Mouse (Mus musculus) ES-E14 (cell line): ENCODE data around the gene Grcc10. TPM values are rescaled to one million over a fixed set of nuclear protein-coding genes. Genes with fewer than 3 reads are reported as not detected.

Source experiments
- DNase-seq: peaks from one replicate; pipeline ENCODE4 v3.0.0-alpha.2; 2013; ENCODE audit warnings: low read depth, low spot score
- H3K27ac ChIP-seq: 2 replicates; pipeline ENCODE4 v1.5.1; 2012; ENCODE audit warnings: low read depth, mild to moderate bottlenecking, low read length, moderate library complexity, mixed read lengths; ENCODE audit not compliant: poor library complexity, insufficient read depth, severe bottlenecking
- H3K36me3 ChIP-seq: 2 replicates; pipeline ENCODE4 v1.6.1; 2012; ENCODE audit warnings: mild to moderate bottlenecking, low read length, moderate library complexity, mixed read lengths; ENCODE audit not compliant: control insufficient read depth, poor library complexity, insufficient read depth, severe bottlenecking
- H3K4me1 ChIP-seq, 2 experiments: fragments of 150-350 bp in 1 of 2; sonication (generic) in 1 of 2; 2 replicates each; pipeline ENCODE4 v1.6.1; 2012; ENCODE audit warnings: low read length in 2 of 2, mild to moderate bottlenecking in 1 of 2, mixed read lengths in 1 of 2; ENCODE audit not compliant: control insufficient read depth in 2 of 2, insufficient read depth in 2 of 2, poor library complexity in 1 of 2
- H3K4me3 ChIP-seq, 2 experiments: fragments of 150-350 bp in 1 of 2; sonication (generic) in 1 of 2; 2 replicates each; pipeline ENCODE4 v1.5.1; 2012; ENCODE audit warnings: low read length in 2 of 2, low read depth in 1 of 2, mild to moderate bottlenecking in 1 of 2, mixed read lengths in 1 of 2; ENCODE audit not compliant: insufficient read depth in 1 of 2, poor library complexity in 1 of 2, severe bottlenecking in 1 of 2
- H3K9ac ChIP-seq: 2 replicates; pipeline ENCODE4 v1.6.1; 2012; ENCODE audit warnings: low read depth, mild to moderate bottlenecking, low read length, mixed read lengths; ENCODE audit not compliant: poor library complexity, insufficient read depth, severe bottlenecking
- H3K9me3 ChIP-seq: fragments of 150-350 bp; sonication (generic); 2 replicates; pipeline ENCODE4 v1.6.1; 2012; ENCODE audit warnings: low read depth, mild to moderate bottlenecking, low read length; ENCODE audit not compliant: control insufficient read depth, insufficient read depth
- CHD2 ChIP-seq: IDR thresholded peaks from 2 replicates; pipeline ENCODE4 v1.6.1; 2014; ENCODE audit warnings: mild to moderate bottlenecking, low read depth, low read length, inconsistent platforms
- HCFC1 ChIP-seq: IDR thresholded peaks from 2 replicates; pipeline ENCODE4 v1.6.1; 2012; ENCODE audit warnings: low read length, inconsistent platforms, borderline replicate concordance; ENCODE audit not compliant: insufficient read depth
- MAFK ChIP-seq: IDR thresholded peaks from 2 replicates; pipeline ENCODE4 v1.6.1; 2014; ENCODE audit warnings: mild to moderate bottlenecking, low read depth, low read length, inconsistent platforms; ENCODE audit not compliant: insufficient read depth
- ZC3H11A ChIP-seq: IDR thresholded peaks from 2 replicates; pipeline ENCODE4 v1.6.1; 2012; ENCODE audit warnings: low read depth, mild to moderate bottlenecking, inconsistent platforms, low read length, borderline replicate concordance
- ZNF384 ChIP-seq: IDR thresholded peaks from 2 replicates; pipeline ENCODE4 v1.6.1; 2012; ENCODE audit warnings: low read depth, low read length, inconsistent platforms
- in situ Hi-C, 2 experiments: fragments of 600-800 bp; cut with MboI; formaldehyde crosslinking; loops; one replicate each; pipeline ENCODE4 v1.15.1; 2025; ENCODE audit warnings: low sequenced_read_pairs in 2 of 2, inconsistent platforms in 1 of 2; ENCODE audit not compliant: unreplicated experiment in 2 of 2
- total RNA-seq: library from RNA; depleted of rRNA; stranded (reverse); fragments of 300-350 nt; gene quantifications from 2 replicates; pipeline ENCODE4 v1.2.3, GENCODE M21; 2012

Gene Grcc10
- total RNA-seq, 1 experiment, result 108 TPM

DNA sequence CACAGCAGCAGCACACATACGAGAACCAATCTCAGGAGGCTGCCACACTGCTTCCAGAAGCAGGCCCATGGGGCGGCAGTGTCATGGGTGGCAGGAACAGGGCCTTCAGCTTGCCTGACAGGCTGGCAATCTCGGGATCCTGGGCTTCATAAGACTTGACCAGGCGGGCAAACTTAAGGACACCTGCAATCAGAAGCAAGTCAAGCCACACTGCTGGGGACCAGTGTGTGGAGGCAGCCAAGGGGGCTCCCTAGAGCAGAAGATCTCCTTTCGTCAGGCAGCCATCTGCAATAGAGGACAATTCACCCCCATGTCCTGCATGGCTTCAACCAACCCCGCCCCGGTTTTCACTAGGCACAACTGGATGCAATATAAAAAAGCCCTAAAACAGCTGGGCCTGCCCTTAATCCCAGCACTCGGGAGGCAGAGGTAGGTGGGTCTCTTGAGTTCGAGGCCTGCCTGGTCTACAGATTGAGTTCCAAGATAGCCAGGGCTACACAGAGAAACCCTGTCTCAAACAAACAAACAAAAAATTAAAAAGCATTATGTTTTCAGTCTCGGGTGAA is 1.9 kb downstream of the Grcc10 start:
- no peaks in the 10 kb centered on the region for H3K9me3 ChIP-seq
- peaks cover 0 to 13% of the 10 kb centered on the region in 2 experiments; a peak in 2 of 4 replicates for H3K4me1 ChIP-seq
- H3K36me3 ChIP-seq, result peaks cover 4% of the 10 kb centered on the region; the same call in 1 of the 2 replicates
- no peak overlapping the region; the same call in 1 of the 2 replicates for H3K9ac ChIP-seq
- no peak for DNase-seq
- no peak overlapping the region for H3K4me3 ChIP-seq
- no peak overlapping the region for H3K27ac ChIP-seq
- TF ChIP-seq HCFC1 (no peak), CHD2 (no peak), ZNF384 (no peak), MAFK (no peak), ZC3H11A (no peak)
- in situ Hi-C loops, result no loop called here

DNA sequence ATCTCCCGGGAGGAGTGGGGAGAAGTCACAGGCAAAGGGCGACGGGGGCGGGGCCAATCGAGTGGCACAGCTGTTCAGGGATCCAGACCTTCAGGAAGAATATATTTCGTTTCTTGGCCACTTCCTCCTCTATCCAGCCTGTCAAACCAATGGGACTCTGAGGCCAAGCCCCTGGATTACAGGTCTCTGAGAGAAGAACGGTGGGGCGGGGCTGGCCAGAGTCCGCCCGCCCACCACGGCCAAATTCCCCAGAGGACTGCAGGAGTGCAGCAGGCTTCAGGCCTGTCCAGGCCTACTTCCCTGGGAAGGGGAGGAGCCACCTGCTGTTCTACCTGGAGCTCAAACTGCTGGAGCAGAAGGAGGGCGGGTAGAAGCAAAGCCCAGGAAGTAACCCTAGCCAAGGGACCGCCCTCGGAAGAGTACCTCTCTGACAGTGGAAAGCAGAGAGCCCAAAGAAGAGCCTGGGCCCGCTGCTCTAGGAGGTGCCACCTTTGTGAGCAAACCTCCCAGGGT is 2.6 kb downstream of the Grcc10 start, which contains the start of gene Ptpn6:
Ptpn6 (minus strand) TSS at position 204 of the 513 bp plus-strand sequence.
- TF ChIP-seq MAFK, result no peak
- no peak for TF ChIP-seq HCFC1
- TF ChIP-seq CHD2, result no peak
- TF ChIP-seq ZNF384, result no peak
- no peak for TF ChIP-seq ZC3H11A
- H3K36me3 ChIP-seq, result peaks cover 4% of the 10 kb centered on the region; the same call in 1 of the 2 replicates
- peak within 1 kb of the TSS in 1 of 2 experiments; percentile 16; a peak in 2 of 4 replicates for H3K4me3 ChIP-seq
- DNase-seq, result peak; percentile 84
- no peaks in the 10 kb centered on the region for H3K9me3 ChIP-seq
- in situ Hi-C loops, result no loop called here
- no peak within 1 kb of the TSS for H3K27ac ChIP-seq
- H3K4me1 ChIP-seq, result peaks cover 0 to 16% of the 10 kb centered on the region in 2 experiments; a peak in 2 of 4 replicates
- peak within 1 kb of the TSS; percentile 48 for H3K9ac ChIP-seq

DNA sequence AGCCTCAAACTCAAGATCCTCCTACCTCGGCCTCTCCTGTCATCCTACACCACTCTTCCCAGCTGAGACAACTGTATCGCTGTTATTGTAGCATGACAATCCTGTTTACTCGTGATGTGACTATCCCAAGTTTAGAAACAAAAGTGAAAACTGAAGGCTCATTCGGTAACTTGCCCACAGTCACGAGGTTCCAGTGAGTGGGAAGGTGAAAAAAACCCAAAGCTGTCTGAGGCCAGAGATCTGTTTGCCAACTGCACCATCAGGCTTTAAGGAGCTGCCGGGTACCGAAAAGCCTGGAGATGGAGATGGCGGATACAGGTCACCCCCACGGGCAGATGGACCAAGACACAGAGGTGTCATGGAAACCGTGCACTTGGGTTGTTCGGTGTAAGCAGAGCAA is 4.1 kb downstream of the Grcc10 start:
- H3K27ac ChIP-seq, result no peak overlapping the region
- in situ Hi-C loops, result no loop called here
- no peak for DNase-seq
- peaks cover 0 to 26% of the 10 kb centered on the region in 2 experiments; a peak in 2 of 4 replicates for H3K4me1 ChIP-seq
- H3K4me3 ChIP-seq, result no peak overlapping the region
- TF ChIP-seq HCFC1, result no peak
- TF ChIP-seq ZNF384, result no peak
- no peaks in the 10 kb centered on the region for H3K9me3 ChIP-seq
- H3K9ac ChIP-seq, result no peak overlapping the region
- no peaks in the 10 kb centered on the region for H3K36me3 ChIP-seq

DNA sequence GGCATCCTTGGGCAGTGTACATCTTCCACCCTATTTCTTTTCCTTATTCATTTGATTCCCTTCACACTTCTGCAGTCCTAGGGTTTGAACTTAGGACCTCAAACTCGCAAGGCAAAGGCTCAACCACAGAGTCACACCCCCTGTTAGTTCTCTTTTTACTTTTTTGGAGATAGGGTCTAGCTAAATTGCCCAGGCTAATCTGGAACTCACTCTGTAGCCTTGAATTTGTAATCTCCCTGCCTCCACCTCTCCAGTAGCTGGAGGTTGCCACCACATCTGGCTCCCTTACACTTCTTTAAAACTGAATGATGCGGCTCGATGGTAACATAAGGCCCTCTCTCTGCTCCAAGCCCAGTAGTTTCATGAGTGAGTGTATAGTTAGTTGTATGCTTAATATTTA is 6.8 kb downstream of the Grcc10 start:
- no peak overlapping the region for H3K9ac ChIP-seq
- in situ Hi-C loops, result no loop called here
- TF ChIP-seq HCFC1, result no peak
- no peak for TF ChIP-seq MAFK
- no peak for TF ChIP-seq ZC3H11A
- no peak for TF ChIP-seq ZNF384
- no peak for TF ChIP-seq CHD2

More for the DNA sequence above, 6.8 kb downstream of the Grcc10 start:
- H3K9me3 ChIP-seq, result no peaks in the 10 kb centered on the region
- no peaks in the 10 kb centered on the region for H3K36me3 ChIP-seq
- no peak for DNase-seq
- H3K27ac ChIP-seq, result no peak overlapping the region
- no peak overlapping the region for H3K4me3 ChIP-seq
- H3K4me1 ChIP-seq, result peaks cover 0 to 26% of the 10 kb centered on the region in 2 experiments; a peak in 2 of 4 replicates
